Mouse (Mus musculus) NIH3T3 (cell line): Measurements from ENCODE around the gene Rasgrp3.

Source experiments
- DNase-seq: peaks from one replicate; pipeline ENCODE4 v3.0.0-alpha.2; 2012; ENCODE audit warnings: low read depth

The Rasgrp3 gene

DNA sequence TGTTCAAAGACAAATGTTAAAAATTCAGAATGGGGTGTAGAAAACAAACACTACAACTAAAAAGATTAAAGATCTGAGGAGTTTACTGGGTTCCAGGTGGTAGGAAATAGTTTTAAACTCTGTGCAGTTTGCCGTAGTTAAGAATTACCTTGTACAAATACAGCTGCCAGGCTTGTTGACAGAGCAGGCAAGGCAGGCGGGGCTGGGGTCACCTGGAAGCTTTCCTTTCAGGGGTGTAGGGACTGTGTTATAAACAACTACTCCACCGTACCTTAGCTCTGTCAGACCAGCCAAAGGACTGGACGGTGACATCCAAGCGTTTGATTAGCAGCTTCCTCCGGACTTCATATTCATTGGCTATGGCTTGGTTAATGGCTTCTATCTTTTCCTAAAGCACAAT lies 103.4 kb downstream of the Rasgrp3 start:
- DNase-seq = no peak

DNA sequence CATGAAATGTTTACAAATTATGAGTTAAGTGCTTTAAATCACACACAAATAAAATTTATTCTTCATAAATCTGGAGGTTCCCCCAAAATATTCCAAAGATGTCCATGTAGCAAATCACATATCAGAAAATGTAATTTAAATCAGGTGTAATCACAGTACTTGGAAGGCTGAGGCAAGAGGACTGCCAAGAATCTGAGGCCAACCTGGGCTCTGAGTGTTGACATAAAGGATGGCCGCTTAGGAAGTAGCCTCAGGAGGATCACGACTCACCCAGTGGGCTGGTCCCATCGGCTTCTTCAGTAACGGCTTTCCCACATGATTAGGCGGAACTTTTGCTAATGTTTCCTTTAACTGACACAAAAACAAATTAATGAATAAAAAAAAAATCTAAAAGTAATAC lies 104.1 kb downstream of the Rasgrp3 start:
- DNase-seq = peak; percentile 86

- no peak for DNase-seq
Measured at GRCm38 (mm10) chr17:75543434-75543833, 107.7 kb downstream of the Rasgrp3 start.

GRCm38 (mm10) chr17:75544262-75544661 lies 108.6 kb downstream of the Rasgrp3 start:
- DNase-seq = no peak

GRCm38 (mm10) chr17:75550771-75551413 lies 115.2 kb downstream of the Rasgrp3 start:
- DNase-seq = no peak

DNA sequence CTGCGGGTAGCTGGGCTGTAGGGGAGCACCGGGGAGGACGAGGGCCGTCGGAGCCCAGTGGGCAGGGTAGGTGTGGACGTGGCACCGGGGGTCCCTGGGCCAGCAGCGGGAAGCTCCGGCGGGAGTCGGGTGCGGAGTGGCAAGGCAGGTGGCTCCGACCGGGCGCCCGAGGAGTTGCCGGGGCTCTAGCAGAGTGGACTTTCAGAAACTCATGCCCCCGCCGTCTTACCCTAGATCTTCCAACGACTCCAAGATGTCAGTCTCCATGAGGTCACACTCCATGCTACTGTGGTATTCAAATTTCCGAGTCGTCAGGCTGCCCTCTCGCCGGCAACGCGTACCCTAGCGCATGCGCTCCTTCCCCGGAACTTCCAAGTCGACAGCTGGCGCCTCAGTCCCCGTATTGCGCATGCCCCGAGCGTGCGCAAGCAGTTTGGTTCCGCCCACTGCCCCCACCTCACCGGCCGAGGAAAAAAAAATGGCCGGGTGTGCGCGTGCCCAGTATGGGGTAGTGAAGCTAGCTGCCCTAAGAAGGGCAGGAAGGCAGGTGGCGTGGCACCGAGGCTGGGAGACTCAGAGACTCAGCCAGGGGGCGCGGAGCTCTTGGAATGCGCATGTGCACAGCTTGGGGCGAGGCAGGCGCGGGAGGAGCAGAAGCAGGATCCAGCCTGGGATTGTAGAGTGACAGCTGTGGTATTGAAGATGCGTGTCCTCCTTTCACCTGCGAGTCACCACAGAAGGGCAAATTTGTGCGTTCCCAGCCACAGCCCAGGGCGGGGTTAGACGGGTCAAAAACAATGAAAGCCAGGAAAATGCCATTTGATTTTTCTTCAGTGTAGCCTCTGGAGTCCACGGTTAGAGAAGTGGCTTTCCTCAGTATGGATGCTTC lies 116.1 kb downstream of the Rasgrp3 start, which contains the start of gene Fam98a:
Gene Fam98a (minus strand): TSS at position 435 of the 889 bp plus-strand sequence.
- peak; percentile 100 for DNase-seq

DNA sequence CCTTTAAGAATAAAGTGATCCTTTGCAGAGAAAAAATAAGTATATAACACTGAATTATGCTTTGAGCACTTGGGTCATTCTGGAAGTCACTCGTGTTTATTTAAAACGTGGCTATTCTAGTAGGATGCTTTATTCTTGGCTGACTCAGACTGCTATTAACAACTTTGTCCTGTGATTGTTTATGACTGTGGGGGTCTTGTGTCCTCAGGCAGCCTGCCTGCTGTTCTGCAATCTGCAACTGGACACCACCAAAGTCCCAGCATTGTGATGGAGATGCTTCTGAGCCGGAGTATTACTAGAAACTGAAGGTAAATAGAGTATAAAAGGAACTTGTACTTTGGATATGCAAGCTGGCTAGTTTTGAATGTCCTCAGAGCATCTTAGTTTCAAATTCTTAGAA lies 121.3 kb downstream of the Rasgrp3 start:
- DNase-seq = no peak

GRCm38 (mm10) chr17:75558041-75558440 lies 122.3 kb downstream of the Rasgrp3 start:
- DNase-seq = no peak

GRCm38 (mm10) chr17:75575608-75576007 lies 139.9 kb downstream of the Rasgrp3 start:
- no peak for DNase-seq
